Mouse (Mus musculus) MEL (cell line): Measurements from ENCODE around the gene Mdc1. TPM values are rescaled to one million over a fixed set of nuclear protein-coding genes. Genes with fewer than 3 reads are reported as not detected.

ENCODE experiments used
- DNase-seq: peaks from one replicate; pipeline ENCODE4 v3.0.0; 2011; ENCODE audit warnings: low read depth, low spot score
- H3K27ac ChIP-seq: 2 replicates; pipeline ENCODE4 v1.5.1; 2012; ENCODE audit warnings: low read depth, mild to moderate bottlenecking, control low read depth, low read length, moderate library complexity; ENCODE audit not compliant: control insufficient read depth
- H3K27me3 ChIP-seq, 2 experiments: fragments of 150-350 bp in 1 of 2; sonication (generic) in 1 of 2; 2 replicates each; pipeline ENCODE4 v1.6.1; 2012; ENCODE audit warnings: low read length in 2 of 2, mild to moderate bottlenecking in 2 of 2, improper control_type of control experiment in 1 of 2, moderate library complexity in 1 of 2; ENCODE audit not compliant: insufficient read depth in 2 of 2, control insufficient read depth in 1 of 2
- H3K36me3 ChIP-seq, 2 experiments: 2 replicates each; pipeline ENCODE4 v1.6.1; 2012 to 2014; ENCODE audit warnings: low read length in 2 of 2, improper control_type of control experiment in 1 of 2, inconsistent platforms in 1 of 2, mild to moderate bottlenecking in 1 of 2; ENCODE audit not compliant: insufficient read depth in 2 of 2, control insufficient read depth in 1 of 2
- H3K4me1 ChIP-seq, 2 experiments: fragments of 150-350 bp in 1 of 2; sonication (generic) in 1 of 2; 2 replicates each; pipeline ENCODE4 v1.6.1; 2012; ENCODE audit warnings: low read length in 2 of 2, improper control_type of control experiment in 1 of 2, mild to moderate bottlenecking in 1 of 2; ENCODE audit not compliant: insufficient read depth in 2 of 2, control insufficient read depth in 1 of 2
- H3K4me3 ChIP-seq, 2 experiments: fragments of 150-350 bp in 1 of 2; sonication (generic) in 1 of 2; 2 replicates each; pipeline ENCODE4 v1.5.1; 2012; ENCODE audit warnings: low read depth in 2 of 2, low read length in 2 of 2, mild to moderate bottlenecking in 2 of 2, moderate library complexity in 2 of 2, control low read depth in 1 of 2, improper control_type of control experiment in 1 of 2; ENCODE audit not compliant: control insufficient read depth in 1 of 2, insufficient read depth in 1 of 2
- H3K79me2 ChIP-seq: 2 replicates; pipeline ENCODE4 v1.6.1; 2012; ENCODE audit warnings: mild to moderate bottlenecking, low read length, moderate library complexity; ENCODE audit not compliant: control insufficient read depth, poor library complexity, insufficient read depth
- H3K9ac ChIP-seq: 2 replicates; pipeline ENCODE4 v1.6.1; 2012; ENCODE audit warnings: low read depth, mild to moderate bottlenecking, control low read depth, low read length, moderate library complexity; ENCODE audit not compliant: control insufficient read depth, poor library complexity, severe bottlenecking
- H3K9me3 ChIP-seq: fragments of 150-350 bp; sonication (generic); replicated peaks from 2 replicates; pipeline ENCODE4 v1.6.1; 2012; ENCODE audit warnings: mild to moderate bottlenecking, low read length, improper control_type of control experiment, moderate library complexity; ENCODE audit not compliant: insufficient read depth
- BHLHE40 ChIP-seq: IDR thresholded peaks from 2 replicates; pipeline ENCODE4 v1.6.1; 2012; ENCODE audit warnings: low read depth, mild to moderate bottlenecking, inconsistent platforms, low read length, improper control_type of control experiment, borderline replicate concordance
- CHD2 ChIP-seq: IDR thresholded peaks from 2 replicates; pipeline ENCODE4 v1.6.1; 2011; ENCODE audit warnings: low read length, improper control_type of control experiment
- EP300 ChIP-seq, 2 experiments: IDR thresholded peaks; 2 replicates each; pipeline ENCODE4 v1.6.1; 2011; ENCODE audit warnings: improper control_type of control experiment in 2 of 2, low read length in 2 of 2, low read depth in 1 of 2, mild to moderate bottlenecking in 1 of 2
- GABPA ChIP-seq: IDR thresholded peaks from 2 replicates; pipeline ENCODE4 v1.6.1; 2012; ENCODE audit warnings: low read depth, mild to moderate bottlenecking, inconsistent platforms, low read length, improper control_type of control experiment, moderate library complexity
- HCFC1 ChIP-seq: IDR thresholded peaks from 2 replicates; pipeline ENCODE4 v1.6.1; 2012; ENCODE audit warnings: low read depth, mild to moderate bottlenecking, inconsistent platforms, low read length, improper control_type of control experiment, moderate library complexity
- MAFK ChIP-seq: IDR thresholded peaks from 2 replicates; pipeline ENCODE4 v1.6.1; 2011; ENCODE audit warnings: low read depth, mild to moderate bottlenecking, low read length, improper control_type of control experiment, borderline replicate concordance
- MAX ChIP-seq: IDR thresholded peaks from 2 replicates; pipeline ENCODE4 v1.6.1; 2011; ENCODE audit warnings: low read length, improper control_type of control experiment
- POLR2AphosphoS2 ChIP-seq: IDR thresholded peaks from 2 replicates; pipeline ENCODE4 v1.6.1; 2011; ENCODE audit warnings: low read length, improper control_type of control experiment
- SIN3A ChIP-seq: IDR thresholded peaks from 2 replicates; pipeline ENCODE4 v1.6.1; 2012; ENCODE audit warnings: low read length, improper control_type of control experiment, inconsistent platforms
- TCF12 ChIP-seq: IDR thresholded peaks from 2 replicates; pipeline ENCODE4 v1.6.1; 2014; ENCODE audit warnings: low read depth, mild to moderate bottlenecking, inconsistent platforms, low read length, improper control_type of control experiment, moderate library complexity
- USF2 ChIP-seq, 2 experiments: IDR thresholded peaks; 2 replicates each; pipeline ENCODE4 v1.6.1; 2011 to 2012; ENCODE audit warnings: improper control_type of control experiment in 2 of 2, low read length in 2 of 2, borderline replicate concordance in 1 of 2, inconsistent platforms in 1 of 2, low read depth in 1 of 2, mild to moderate bottlenecking in 1 of 2; ENCODE audit not compliant: insufficient read depth in 1 of 2
- ZC3H11A ChIP-seq: IDR thresholded peaks from 2 replicates; pipeline ENCODE4 v1.6.1; 2012; ENCODE audit warnings: low read depth, mild to moderate bottlenecking, inconsistent platforms, low read length, improper control_type of control experiment
- ZMIZ1 ChIP-seq: IDR thresholded peaks from 2 replicates; pipeline ENCODE4 v1.6.1; 2012; ENCODE audit warnings: low read depth, mild to moderate bottlenecking, inconsistent platforms, low read length, improper control_type of control experiment, moderate library complexity
- polyA plus RNA-seq, 2 experiments: library from polyadenylated mRNA; stranded (reverse) in 1 of 2; unstranded in 1 of 2; fragments of >175 nt in 1 of 2; fragments of >200 nt in 1 of 2; gene quantifications; 2 replicates each; pipeline versions ENCODE4 v1.2.1 to v1.2.4; 2012; ENCODE audit warnings: low replicate concordance in 2 of 2, low read depth in 1 of 2; ENCODE audit not compliant: insufficient read length in 2 of 2, insufficient read depth in 1 of 2, missing spikeins in 1 of 2
- total RNA-seq: library from RNA; depleted of rRNA; stranded (reverse); fragments of 300-350 nt; gene quantifications from 2 replicates; pipeline ENCODE4 v1.2.3, GENCODE M21; 2012

The Mdc1 gene
- total and polyA plus RNA-seq, 3 experiments = 15.0 to 77.9 (median 46.6) TPM

GRCm38 (mm10) chr17:35808073-35808472 lies 33.2 kb upstream of the Mdc1 start:
- Histone ChIP-seq H3K9me3 (no peaks in the 10 kb centered on the region), H3K9ac (no peak overlapping the region), H3K27me3 (no peaks in the 10 kb centered on the region), H3K4me3 (no peak overlapping the region), H3K79me2 (no peaks in the 10 kb centered on the region), H3K4me1 (peaks cover 9 to 18% of the 10 kb centered on the region in 2 experiments; a peak in 3 of 4 replicates), H3K36me3 (peaks cover 0 to 3% of the 10 kb centered on the region in 2 experiments; a peak in 1 of 4 replicates), H3K27ac (no peak overlapping the region)
- no peak for DNase-seq
- TF ChIP-seq BHLHE40 (peak; percentile 31; the same call in 1 of the 2 replicates), CHD2 (no peak), MAX (peak; percentile 36; the same call in 1 of the 2 replicates)

GRCm38 (mm10) chr17:35809395-35809794 lies 31.9 kb upstream of the Mdc1 start:
- H3K9ac ChIP-seq = no peak overlapping the region
- H3K27ac ChIP-seq = no peak overlapping the region
- H3K27me3 ChIP-seq = no peaks in the 10 kb centered on the region
- peaks cover 0 to 13% of the 10 kb centered on the region in 2 experiments; a peak in 2 of 4 replicates for H3K36me3 ChIP-seq
- no peaks in the 10 kb centered on the region for H3K9me3 ChIP-seq
- TF ChIP-seq POLR2AphosphoS2 = no peak
- TF ChIP-seq ZMIZ1 = no peak
- TF ChIP-seq MAFK = no peak
- no peak for TF ChIP-seq HCFC1
- no peak for TF ChIP-seq USF2 (IDR thresholded peaks at IDR 0.05; ENCODE audit: borderline replicate concordance in 1 of 2, insufficient read depth in 1 of 2, low read depth in 1 of 2, low read length in 2 of 2)
- no peak for TF ChIP-seq EP300 (IDR thresholded peaks at IDR 0.05; ENCODE audit: low read depth in 1 of 2, low read length in 2 of 2)
- no peak for TF ChIP-seq GABPA
- TF ChIP-seq CHD2 = no peak
- TF ChIP-seq ZC3H11A = no peak
- no peak for TF ChIP-seq TCF12
- TF ChIP-seq SIN3A = no peak
- H3K79me2 ChIP-seq = no peaks in the 10 kb centered on the region
- no peak for DNase-seq
- H3K4me1 ChIP-seq = peaks cover 12 to 30% of the 10 kb centered on the region in 2 experiments
- no peak overlapping the region for H3K4me3 ChIP-seq
